10 mouse cellular contexts compared by ENCODE assay signal in the genomic region with DNA sequence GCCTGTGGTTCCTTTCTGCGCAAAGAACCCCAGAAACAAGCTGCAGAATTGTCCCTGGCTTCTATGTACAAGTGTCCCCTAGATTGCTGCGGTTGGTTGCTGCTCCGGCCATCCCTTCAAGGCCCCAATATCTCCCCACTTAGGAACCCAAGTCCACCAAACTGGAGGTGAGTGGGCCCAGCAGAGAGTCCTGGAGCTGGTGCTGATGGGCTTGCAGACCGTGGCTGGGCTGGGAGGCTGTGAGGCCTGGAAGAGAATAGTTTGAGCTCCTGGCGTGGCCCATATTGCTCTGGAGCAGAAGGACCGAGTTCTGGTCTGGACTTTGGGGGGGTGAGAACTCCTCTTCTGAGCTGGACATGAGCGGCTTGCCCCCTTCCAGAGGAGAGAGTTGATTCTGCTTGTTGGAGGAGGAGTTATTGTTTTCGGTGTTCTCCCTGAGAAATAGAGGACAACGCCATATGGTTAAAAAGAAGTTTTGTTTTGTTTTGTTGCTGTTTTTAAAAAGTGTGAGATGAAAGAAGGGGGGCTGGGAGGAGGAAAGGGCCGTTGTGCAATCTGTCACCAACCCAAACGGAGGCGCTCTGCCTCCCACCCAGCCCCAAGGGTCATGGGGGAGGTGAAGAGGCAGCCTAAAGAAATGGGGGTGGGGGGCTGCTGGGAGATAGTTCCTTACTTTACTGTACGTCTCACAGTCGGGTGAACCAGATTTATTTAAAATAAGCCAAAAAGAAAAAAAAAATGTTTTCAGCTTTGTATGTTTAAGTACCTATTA. TPM values are rescaled to one million over a fixed set of nuclear protein-coding genes. Genes with fewer than 3 reads are reported as not detected.
DNase-seq lines count a peak whose midpoint lies in the region; ATAC-seq lines count a peak whose summit lies in the region.
"Had no signal": no experiment of that assay in that cellular context is flagged by ENCODE, and none has a peak within 500 bp of the region (broad histone marks: within the 10 kb centered on the region; RNA-seq: fewer than 3 reads in every experiment).

No protein-coding gene starts in this region.

- DNase-seq in cerebellum, postnatal 10 days: peak; percentile 20 to 50
- DNase-seq in cerebellum, postnatal 25 days: no peak
- DNase-seq in kidney, postnatal 4 days: peak; percentile 19 to 49
- DNase-seq in kidney, adult 11 months: no peak
- peak; percentile 50 for DNase-seq in embryonic facial prominence, embryonic 11.5 days (ENCODE audit: low spot score)
- peak; percentile 50 for DNase-seq in limb, embryonic 11.5 days (ENCODE audit: low spot score)
- DNase-seq in urinary bladder, postnatal 36 days (ENCODE audit: low spot score in 2 of 2): no peak
- DNase-seq: thymus, adult 18-20 months had no signal

- H3K36me3 ChIP-seq in embryonic facial prominence, embryonic 11.5 days (replicated peaks; ENCODE audit: control insufficient read depth, insufficient read depth, low read depth, low read length): no peaks in the 10 kb centered on the region
- H3K36me3 ChIP-seq in limb, embryonic 11.5 days (ENCODE audit: control insufficient read depth, insufficient read depth, low read length): no peaks in the 10 kb centered on the region
- H3K36me3 ChIP-seq in intestine, embryonic 16.5 days (ENCODE audit: control insufficient read depth, insufficient read depth, low read length): no peaks in the 10 kb centered on the region

- H3K9me3 ChIP-seq in embryonic facial prominence, embryonic 11.5 days (replicated peaks; ENCODE audit: control insufficient read depth, low read length): no peaks in the 10 kb centered on the region
- H3K9me3 ChIP-seq in limb, embryonic 11.5 days (ENCODE audit: control insufficient read depth, low read length): no peaks in the 10 kb centered on the region
- H3K9me3 ChIP-seq in intestine, embryonic 16.5 days (ENCODE audit: control insufficient read depth, low read length): no peaks in the 10 kb centered on the region

- peak overlapping the region; percentile 98 for H3K9ac ChIP-seq in embryonic facial prominence, embryonic 11.5 days (replicated peaks; ENCODE audit: low read length)
- H3K9ac ChIP-seq in limb, embryonic 11.5 days (ENCODE audit: low read length): peak overlapping the region; percentile 89
- H3K9ac ChIP-seq in intestine, embryonic 16.5 days (ENCODE audit: low read depth, low read length): no peak overlapping the region

- ATAC-seq in embryonic facial prominence, embryonic 11.5 days (replicated peaks; ENCODE audit: insufficient number of reproducible peaks, low FRiP score, low TSS enrichment, low read depth): no peak
- ATAC-seq in limb, embryonic 11.5 days (ENCODE audit: insufficient number of reproducible peaks, low FRiP score, low TSS enrichment, low read depth): no peak
- ATAC-seq in intestine, embryonic 16.5 days: no peak

- H3K4me2 ChIP-seq in embryonic facial prominence, embryonic 11.5 days (ENCODE audit: low read depth, low read length): peak overlapping the region; percentile 76
- peak overlapping the region; percentile 82 for H3K4me2 ChIP-seq in limb, embryonic 11.5 days (ENCODE audit: low read depth, severe bottlenecking)
- H3K4me2 ChIP-seq in intestine, embryonic 16.5 days (ENCODE audit: low read depth, low read length): no peak overlapping the region

- peaks cover 3% of the 10 kb centered on the region for H3K4me1 ChIP-seq in embryonic facial prominence, embryonic 11.5 days (ENCODE audit: control insufficient read depth, insufficient read depth, low read length)
- H3K4me1 ChIP-seq in limb, embryonic 11.5 days (ENCODE audit: control insufficient read depth, insufficient read depth, low read length): peaks cover 24% of the 10 kb centered on the region
- H3K4me1 ChIP-seq in intestine, embryonic 16.5 days (ENCODE audit: control insufficient read depth, insufficient read depth, low read length): peaks cover 25% of the 10 kb centered on the region

- H3K27me3 ChIP-seq in embryonic facial prominence, embryonic 11.5 days (ENCODE audit: control insufficient read depth, insufficient read depth, low read length): peaks cover 8% of the 10 kb centered on the region; the same call in 1 of the 2 replicates
- peaks cover 41% of the 10 kb centered on the region for H3K27me3 ChIP-seq in limb, embryonic 11.5 days (ENCODE audit: control insufficient read depth, insufficient read depth, low read length)
- H3K27me3 ChIP-seq in intestine, embryonic 16.5 days (replicated peaks; ENCODE audit: control insufficient read depth, insufficient read depth, low read length): peaks cover 80% of the 10 kb centered on the region

- H3K27ac ChIP-seq in embryonic facial prominence, embryonic 11.5 days (replicated peaks; ENCODE audit: low read depth, low read length): 0 out of 2 replicates have a peak overlapping the region, but pooled peaks have one; percentile 52
- 0 out of 2 replicates have a peak overlapping the region, but pooled peaks have one; percentile 36 for H3K27ac ChIP-seq in limb, embryonic 11.5 days (replicated peaks; ENCODE audit: low read depth, low read length)
- H3K27ac ChIP-seq in intestine, embryonic 16.5 days (ENCODE audit: low read length): no peak overlapping the region
- H3K27ac ChIP-seq: macrophage had no signal

- peak overlapping the region; percentile 88 for H3K4me3 ChIP-seq in embryonic facial prominence, embryonic 11.5 days (ENCODE audit: low read depth, low read length)
- H3K4me3 ChIP-seq in limb, embryonic 11.5 days (ENCODE audit: low read depth, low read length): peak overlapping the region; percentile 75
- no peak overlapping the region for H3K4me3 ChIP-seq in intestine, embryonic 16.5 days (ENCODE audit: low read length)

- WGBS in embryonic facial prominence, embryonic 11.5 days: 7% methylated on average over 14 of the region's 14 CpGs
- 7% methylated on average over 14 of the region's 14 CpGs for WGBS in limb, embryonic 11.5 days
- 8% methylated on average over 14 of the region's 14 CpGs for WGBS in intestine, embryonic 16.5 days

RNA-seq across cellular contexts. Expression of gene Six1, which starts 10.1 kb away (rescaled TPM):
- 62.4 and 64.4 TPM in 2 replicates for polyA plus RNA-seq in embryonic facial prominence, embryonic 11.5 days (2014; fragmentation: Nextera tagmentation; extraction: Ambion mirVana)
- polyA plus RNA-seq in limb, embryonic 11.5 days (2014; fragmentation: Nextera tagmentation; extraction: Ambion mirVana): 58.5 and 66.4 TPM in 2 replicates
- polyA plus RNA-seq in intestine, embryonic 16.5 days (2015; fragmentation: Nextera tagmentation; extraction: Ambion mirVana): not detected in 2 replicates
- polyA plus RNA-seq: macrophage had no signal

Comparison
In these comparisons a context has a peak if more than half of its experiments do, and no peak if none do; other contexts are left out.
1. DNase-seq: peak in cerebellum, postnatal 10 days (2 of 2), kidney, postnatal 4 days (2 of 2), embryonic facial prominence, embryonic 11.5 days (single experiment) and limb, embryonic 11.5 days (single experiment); none in cerebellum, postnatal 25 days (0 of 2), kidney, adult 11 months (single experiment) and urinary bladder, postnatal 36 days (0 of 2).
2. RNA of gene Six1, which starts 10.1 kb away (polyA plus RNA-seq): 62.4 to 64.4 TPM in embryonic facial prominence, embryonic 11.5 days and 58.5 to 66.4 TPM in limb, embryonic 11.5 days; not detected in intestine, embryonic 16.5 days; every median in the first group is over 10 times any median in the second.